Mouse (Mus musculus): ENCODE data around the gene Son. TPM values are rescaled to one million over a fixed set of nuclear protein-coding genes. Genes with fewer than 3 reads are reported as not detected.

The Son gene
- polyA plus RNA-seq, 1 experiment from 2014 or later = 106 TPM

GRCm38 (mm10) chr16:91658471-91658870, 11.2 kb downstream of the Son start:
- ATAC-seq (ENCODE audit: low FRiP score) = no peak
- H3K4me1 ChIP-seq = peaks cover 13% of the 10 kb centered on the region
- no peaks in the 10 kb centered on the region for H3K9me3 ChIP-seq (replicated peaks)
- no peak overlapping the region for H3K4me3 ChIP-seq (replicated peaks)
- no peaks in the 10 kb centered on the region for H3K27me3 ChIP-seq (replicated peaks)
- 97% methylated on average over 5 of the region's 5 CpGs for WGBS
- H3K27ac ChIP-seq (replicated peaks) = no peak overlapping the region
- peaks cover 85% of the 10 kb centered on the region for H3K36me3 ChIP-seq
- H3K4me2 ChIP-seq = no peak overlapping the region
- H3K9ac ChIP-seq (replicated peaks) = no peak overlapping the region

- Histone ChIP-seq H3K4me2 (no peak overlapping the region), H3K27ac (replicated peaks) (no peak overlapping the region), H3K9me3 (replicated peaks) (no peaks in the 10 kb centered on the region), H3K27me3 (replicated peaks) (no peaks in the 10 kb centered on the region), H3K36me3 (peaks cover 87% of the 10 kb centered on the region), H3K4me1 (peaks cover 13% of the 10 kb centered on the region), H3K9ac (replicated peaks) (no peak overlapping the region), H3K4me3 (replicated peaks) (no peak overlapping the region)
- 98% methylated on average over 20 of the region's 20 CpGs for WGBS
- no peak for ATAC-seq (ENCODE audit: low FRiP score)
Observed at GRCm38 (mm10) chr16:91659798-91660197, 12.5 kb downstream of the Son start.

- Histone ChIP-seq H3K36me3 (peaks cover 86% of the 10 kb centered on the region), H3K27me3 (replicated peaks) (no peaks in the 10 kb centered on the region), H3K4me2 (no peak overlapping the region), H3K4me3 (replicated peaks) (no peak overlapping the region), H3K9ac (replicated peaks) (no peak overlapping the region), H3K4me1 (peaks cover 13% of the 10 kb centered on the region), H3K27ac (replicated peaks) (no peak overlapping the region), H3K9me3 (replicated peaks) (no peaks in the 10 kb centered on the region)
- ATAC-seq (ENCODE audit: low FRiP score) = no peak
- WGBS = 44% methylated on average over 1 of the region's 1 CpGs
Observed at GRCm38 (mm10) chr16:91661397-91661796, 14.1 kb downstream of the Son start.

- H3K27me3 ChIP-seq (replicated peaks) = no peaks in the 10 kb centered on the region
- no peak for ATAC-seq (ENCODE audit: low FRiP score)
- H3K9me3 ChIP-seq (replicated peaks) = no peaks in the 10 kb centered on the region
- no peak overlapping the region for H3K9ac ChIP-seq (replicated peaks)
- WGBS = 95% methylated on average over 16 of the region's 16 CpGs
- H3K4me3 ChIP-seq (replicated peaks) = no peak overlapping the region
- H3K4me2 ChIP-seq = no peak overlapping the region
- H3K36me3 ChIP-seq = peaks cover 85% of the 10 kb centered on the region
- H3K27ac ChIP-seq (replicated peaks) = no peak overlapping the region
- H3K4me1 ChIP-seq = peaks cover 13% of the 10 kb centered on the region
Observed at GRCm38 (mm10) chr16:91662336-91662735, 15.0 kb downstream of the Son start.

GRCm38 (mm10) chr16:91663795-91664194, 16.5 kb downstream of the Son start:
- no peaks in the 10 kb centered on the region for H3K27me3 ChIP-seq (replicated peaks)
- no peak overlapping the region for H3K27ac ChIP-seq (replicated peaks)
- H3K4me1 ChIP-seq = peaks cover 13% of the 10 kb centered on the region
- no peak overlapping the region for H3K4me2 ChIP-seq
- H3K9ac ChIP-seq (replicated peaks) = no peak overlapping the region
- 96% methylated on average over 3 of the region's 3 CpGs for WGBS
- no peak for ATAC-seq (ENCODE audit: low FRiP score)
- peaks cover 77% of the 10 kb centered on the region for H3K36me3 ChIP-seq
- no peak overlapping the region for H3K4me3 ChIP-seq (replicated peaks)
- H3K9me3 ChIP-seq (replicated peaks) = no peaks in the 10 kb centered on the region

GRCm38 (mm10) chr16:91674500-91674899, 27.2 kb downstream of the Son start:
- Histone ChIP-seq H3K27ac (replicated peaks) (no peak overlapping the region), H3K36me3 (peaks cover 75% of the 10 kb centered on the region)
- ATAC-seq (ENCODE audit: low FRiP score) = no peak

GRCm38 (mm10) chr16:91678147-91678911, 31.0 kb downstream of the Son start:
- 94% methylated on average over 5 of the region's 5 CpGs for WGBS
- Histone ChIP-seq H3K4me2 (no peak overlapping the region), H3K27ac (replicated peaks) (no peak overlapping the region), H3K9ac (replicated peaks) (no peak overlapping the region), H3K9me3 (replicated peaks) (no peaks in the 10 kb centered on the region), H3K27me3 (replicated peaks) (no peaks in the 10 kb centered on the region), H3K4me1 (no peaks in the 10 kb centered on the region), H3K36me3 (peaks cover 75% of the 10 kb centered on the region), H3K4me3 (replicated peaks) (no peak overlapping the region)
- no peak for ATAC-seq (ENCODE audit: low FRiP score)

More at GRCm38 (mm10) chr16:91674500-91674899, 27.2 kb downstream of the Son start:
- H3K9ac ChIP-seq (replicated peaks) = no peak overlapping the region
- 84% methylated on average over 4 of the region's 4 CpGs for WGBS
- no peaks in the 10 kb centered on the region for H3K4me1 ChIP-seq
- no peak overlapping the region for H3K4me2 ChIP-seq
- H3K4me3 ChIP-seq (replicated peaks) = no peak overlapping the region
- no peaks in the 10 kb centered on the region for H3K9me3 ChIP-seq (replicated peaks)
- no peaks in the 10 kb centered on the region for H3K27me3 ChIP-seq (replicated peaks)

- Histone ChIP-seq H3K9ac (replicated peaks) (no peak overlapping the region), H3K9me3 (replicated peaks) (no peaks in the 10 kb centered on the region), H3K4me3 (replicated peaks) (no peak overlapping the region), H3K4me2 (no peak overlapping the region), H3K4me1 (no peaks in the 10 kb centered on the region), H3K27me3 (replicated peaks) (no peaks in the 10 kb centered on the region), H3K27ac (replicated peaks) (no peak overlapping the region), H3K36me3 (peaks cover 82% of the 10 kb centered on the region)
- 86% methylated on average over 5 of the region's 5 CpGs for WGBS
- no peak for ATAC-seq (ENCODE audit: low FRiP score)
Observed at GRCm38 (mm10) chr16:91680656-91681055, 33.4 kb downstream of the Son start.

- no peak overlapping the region for H3K4me3 ChIP-seq (replicated peaks)
- H3K9ac ChIP-seq (replicated peaks) = no peak overlapping the region
- H3K4me1 ChIP-seq = peaks cover 24% of the 10 kb centered on the region
- H3K27me3 ChIP-seq (replicated peaks) = no peaks in the 10 kb centered on the region
- no peak overlapping the region for H3K27ac ChIP-seq (replicated peaks)
- H3K4me2 ChIP-seq = no peak overlapping the region
- H3K36me3 ChIP-seq = peaks cover 50% of the 10 kb centered on the region
- 92% methylated on average over 5 of the region's 5 CpGs for WGBS
- no peaks in the 10 kb centered on the region for H3K9me3 ChIP-seq (replicated peaks)
- ATAC-seq (ENCODE audit: low FRiP score) = no peak
Observed at GRCm38 (mm10) chr16:91685526-91685925, 38.2 kb downstream of the Son start.

GRCm38 (mm10) chr16:91686369-91686768, 39.1 kb downstream of the Son start:
- Histone ChIP-seq H3K9me3 (replicated peaks) (no peaks in the 10 kb centered on the region), H3K27me3 (replicated peaks) (no peaks in the 10 kb centered on the region), H3K4me2 (no peak overlapping the region), H3K4me3 (replicated peaks) (no peak overlapping the region), H3K9ac (replicated peaks) (no peak overlapping the region; the same call in 1 of the 2 replicates), H3K4me1 (peaks cover 24% of the 10 kb centered on the region), H3K27ac (replicated peaks) (no peak overlapping the region), H3K36me3 (peaks cover 42% of the 10 kb centered on the region)
- WGBS = 82% methylated on average over 5 of the region's 5 CpGs
- ATAC-seq (ENCODE audit: low FRiP score) = no peak

GRCm38 (mm10) chr16:91688023-91688618, 40.8 kb downstream of the Son start:
- Histone ChIP-seq H3K9me3 (replicated peaks) (no peaks in the 10 kb centered on the region), H3K4me1 (peaks cover 24% of the 10 kb centered on the region), H3K27ac (replicated peaks) (peak overlapping the region; percentile 92), H3K4me3 (replicated peaks) (peak overlapping the region; percentile 96), H3K9ac (replicated peaks) (peak overlapping the region; percentile 93), H3K27me3 (replicated peaks) (no peaks in the 10 kb centered on the region), H3K4me2 (peak overlapping the region; percentile 70), H3K36me3 (peaks cover 28% of the 10 kb centered on the region)
- 2% methylated on average over 42 of the region's 51 CpGs for WGBS
- ATAC-seq (ENCODE audit: low FRiP score) = peak; percentile 79

Measured in neural tube, embryonic 15.5 days (tissue).